Mouse (Mus musculus): ENCODE measurements around the gene Brinp2.

DNA sequence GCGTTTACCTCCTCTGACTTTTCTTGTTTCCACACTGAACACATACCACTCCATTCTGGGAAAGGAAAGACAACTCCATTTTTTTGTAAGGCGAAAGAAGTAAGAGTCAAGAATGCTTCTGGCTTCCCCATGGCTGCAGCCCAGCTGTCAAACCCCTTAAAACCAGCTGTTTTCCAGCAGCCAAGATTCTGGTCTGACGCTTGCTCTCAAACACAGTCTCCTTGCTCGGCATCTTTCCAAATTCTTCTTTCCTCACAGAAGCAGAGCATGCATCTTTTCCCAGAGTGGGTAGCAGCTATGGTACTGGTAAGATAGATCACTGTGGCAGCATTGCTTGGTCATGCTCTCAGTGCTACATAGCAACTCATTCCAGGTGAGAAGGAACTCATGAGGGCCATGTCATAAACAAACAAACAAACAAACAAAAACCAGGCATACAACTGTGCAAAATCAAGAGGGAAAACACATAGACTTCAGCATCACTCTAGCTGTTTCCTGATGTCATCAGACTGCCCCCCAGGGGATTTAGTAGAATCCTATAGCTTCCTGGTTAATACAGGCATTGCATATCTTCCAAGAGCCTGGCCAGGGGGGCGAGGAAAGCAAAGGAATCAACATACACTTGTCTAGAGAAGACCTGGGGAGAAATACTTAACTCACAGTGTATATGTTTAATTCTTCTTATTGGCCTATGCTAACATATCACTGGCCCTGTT, 2.3 kb downstream of the Brinp2 start:
- TF ChIP-seq CTCF (IDR thresholded peaks at IDR 0.05; ENCODE audit: low read depth, low read length) (no peak), POLR2A (IDR thresholded peaks at IDR 0.05; ENCODE audit: extremely low read depth, insufficient read depth, low read length) (no peak)

Data from liver, adult 2 months (tissue).